8 mouse cellular contexts compared by ENCODE assay signal in genomic region chr9:45905811-45906237, GRCm38 (mm10). TPM values are rescaled to one million over a fixed set of nuclear protein-coding genes. Genes with fewer than 3 reads are reported as not detected.
DNase-seq lines count a peak whose midpoint lies in the region; ATAC-seq and TF ChIP-seq lines count a peak whose summit lies in the region.

No protein-coding gene starts in this region.

- peak; percentile 37 for ATAC-seq in intestine, embryonic 15.5 days
- peak; percentile 13 for ATAC-seq in liver, embryonic 15.5 days (ENCODE audit: insufficient read depth)

- H3K36me3 ChIP-seq in intestine, embryonic 15.5 days = peaks cover 13% of the 10 kb centered on the region
- H3K36me3 ChIP-seq in liver, embryonic 15.5 days (replicated peaks) = peaks cover 37% of the 10 kb centered on the region

- no peaks in the 10 kb centered on the region for H3K4me1 ChIP-seq in embryonic fibroblast, embryonic 13.5 days (ENCODE audit: control insufficient read depth, insufficient read depth, low read length)
- peaks cover 15% of the 10 kb centered on the region for H3K4me1 ChIP-seq in intestine, embryonic 15.5 days (replicated peaks)
- peaks cover 37% of the 10 kb centered on the region for H3K4me1 ChIP-seq in liver, embryonic 15.5 days (replicated peaks)

- H3K9ac ChIP-seq in intestine, embryonic 15.5 days = peak overlapping the region; percentile 93
- peak overlapping the region; percentile 99 for H3K9ac ChIP-seq in liver, embryonic 15.5 days

- peak overlapping the region; percentile 77 for H3K4me2 ChIP-seq in intestine, embryonic 15.5 days (replicated peaks)
- H3K4me2 ChIP-seq in liver, embryonic 15.5 days = peak overlapping the region; percentile 89

- no peaks in the 10 kb centered on the region for H3K27me3 ChIP-seq in intestine, embryonic 15.5 days (replicated peaks)
- no peaks in the 10 kb centered on the region for H3K27me3 ChIP-seq in liver, embryonic 15.5 days

- WGBS in intestine, embryonic 15.5 days = under 1% methylated on average over 16 of the region's 27 CpGs
- WGBS in liver, embryonic 15.5 days (ENCODE audit: insufficient replicate concordance) = under 1% methylated on average over 17 of the region's 27 CpGs

- H3K4me3 ChIP-seq in layer of hippocampus, adult 2 months = peak overlapping the region; percentile 100
- H3K4me3 ChIP-seq in embryonic fibroblast, embryonic 13.5 days (ENCODE audit: insufficient read depth, low read length) = peak overlapping the region; percentile 97
- peak overlapping the region; percentile 96 for H3K4me3 ChIP-seq in intestine, embryonic 15.5 days (replicated peaks)
- peak overlapping the region; percentile 88 for H3K4me3 ChIP-seq in liver, embryonic 15.5 days (replicated peaks)

- DNase-seq in layer of hippocampus, adult 2 months (ENCODE audit: low spot score in 2 of 2) = no peak
- DNase-seq in layer of hippocampus, adult 9-10 months (ENCODE audit: low spot score) = no peak
- peak; percentile 53 for DNase-seq in R1 (ENCODE audit: low read depth, low spot score)
- peak; percentile 61 for DNase-seq in retina, embryonic 14.5 days (ENCODE audit: low spot score)
- no peak for DNase-seq in urinary bladder, postnatal 10 days (ENCODE audit: low spot score)

- no peaks in the 10 kb centered on the region for H3K9me3 ChIP-seq in intestine, embryonic 15.5 days
- H3K9me3 ChIP-seq in liver, embryonic 15.5 days (replicated peaks) = no peaks in the 10 kb centered on the region

- TF ChIP-seq CTCF in layer of hippocampus, adult 2 months (conservative IDR thresholded peaks at IDR 0.05) = no peak
- TF ChIP-seq CTCF in embryonic fibroblast, embryonic 13.5 days (IDR thresholded peaks at IDR 0.05; ENCODE audit: borderline replicate concordance, insufficient read depth, low read length) = no peak

- peak overlapping the region; percentile 100 for H3K27ac ChIP-seq in layer of hippocampus, adult 2 months
- peak overlapping the region; percentile 62 for H3K27ac ChIP-seq in embryonic fibroblast, embryonic 13.5 days (ENCODE audit: insufficient read depth, low read length)
- peak overlapping the region; percentile 97 for H3K27ac ChIP-seq in intestine, embryonic 15.5 days
- H3K27ac ChIP-seq in liver, embryonic 15.5 days (replicated peaks) = peak overlapping the region; percentile 99

- peak; percentile 26; the same call in 1 of the 2 replicates for TF ChIP-seq POLR2A in embryonic fibroblast, embryonic 13.5 days (IDR thresholded peaks at IDR 0.05; ENCODE audit: low read depth, low read length)

RNA-seq across cellular contexts. Expression of gene Pcsk7, which starts 0.5 kb away (rescaled TPM):
- total RNA-seq in layer of hippocampus, adult 2 months (2021) = 10 to 100 TPM; 25.0 to 28.0 TPM
- 19.6 and 24.0 TPM in 2 replicates for polyA plus RNA-seq in embryonic fibroblast, embryonic 13.5 days (2011; ENCODE audit: insufficient read length, low read depth, missing spikeins)
- 18.5 and 20.2 TPM in 2 replicates for polyA plus RNA-seq in intestine, embryonic 15.5 days (2015; fragmentation: Nextera tagmentation; extraction: Ambion mirVana)
- polyA plus RNA-seq in liver, embryonic 15.5 days (2015; fragmentation: Nextera tagmentation; extraction: Ambion mirVana) = 7.7 and 9.3 TPM in 2 replicates

RNA-seq across cellular contexts. Expression of gene Rnf214, which starts 0.9 kb away (rescaled TPM):
- 10 to 100 TPM; 75.2 to 81.3 TPM for total RNA-seq in layer of hippocampus, adult 2 months (2021)
- 39.7 and 43.6 TPM in 2 replicates for polyA plus RNA-seq in embryonic fibroblast, embryonic 13.5 days (2011; ENCODE audit: insufficient read length, low read depth, missing spikeins)
- polyA plus RNA-seq in intestine, embryonic 15.5 days (2015; fragmentation: Nextera tagmentation; extraction: Ambion mirVana) = 36.2 and 36.9 TPM in 2 replicates
- polyA plus RNA-seq in liver, embryonic 15.5 days (2015; fragmentation: Nextera tagmentation; extraction: Ambion mirVana) = 13.8 and 15.2 TPM in 2 replicates

RNA-seq across cellular contexts. Expression of gene Tagln, which starts 30.0 kb away (rescaled TPM):
- 10 to 100 TPM in 1 of 2 experiments, 1 to 10 TPM in 1; 7.0 to 13.2 TPM for total RNA-seq in layer of hippocampus, adult 2 months (2021)
- 1,824 and 2,709 TPM in 2 replicates for polyA plus RNA-seq in embryonic fibroblast, embryonic 13.5 days (2011; ENCODE audit: insufficient read length, low read depth, missing spikeins)
- polyA plus RNA-seq in intestine, embryonic 15.5 days (2015; fragmentation: Nextera tagmentation; extraction: Ambion mirVana) = 304 and 345 TPM in 2 replicates
- polyA plus RNA-seq in liver, embryonic 15.5 days (2015; fragmentation: Nextera tagmentation; extraction: Ambion mirVana) = 6.3 and 7.5 TPM in 2 replicates

RNA-seq across cellular contexts. Expression of gene Sidt2, which starts 49.2 kb away (rescaled TPM):
- 10 to 100 TPM; 78.3 to 80.8 TPM for total RNA-seq in layer of hippocampus, adult 2 months (2021)
- 153 and 185 TPM in 2 replicates for polyA plus RNA-seq in embryonic fibroblast, embryonic 13.5 days (2011; ENCODE audit: insufficient read length, low read depth, missing spikeins)
- 36.3 and 39.6 TPM in 2 replicates for polyA plus RNA-seq in intestine, embryonic 15.5 days (2015; fragmentation: Nextera tagmentation; extraction: Ambion mirVana)
- polyA plus RNA-seq in liver, embryonic 15.5 days (2015; fragmentation: Nextera tagmentation; extraction: Ambion mirVana) = 16.5 and 21.4 TPM in 2 replicates

Comparison
In these comparisons a context has a peak if more than half of its experiments do, and no peak if none do; other contexts are left out.
1. DNase-seq: peak in R1 (single experiment) and retina, embryonic 14.5 days (single experiment); none in layer of hippocampus, adult 2 months (0 of 2), layer of hippocampus, adult 9-10 months (single experiment) and urinary bladder, postnatal 10 days (single experiment).
2. RNA of gene Tagln, which starts 30.0 kb away (polyA plus RNA-seq): 1,824 to 2,709 TPM in embryonic fibroblast, embryonic 13.5 days and 304 to 345 TPM in intestine, embryonic 15.5 days; 6.3 to 7.5 TPM in liver, embryonic 15.5 days; every median in the first group is over 10 times any median in the second.
3. Peak in every context shown above with its lines, with median percentiles within 50 percentile points of each other: H3K27ac ChIP-seq and H3K4me3 ChIP-seq.